Mouse (Mus musculus): ENCODE measurements around the gene Gm28729. TPM values are rescaled to one million over a fixed set of nuclear protein-coding genes. Genes with fewer than 3 reads are reported as not detected.
"Not testable (repeated sequence)": the region's sequence is repeated elsewhere in the genome, so short reads cannot be mapped to it uniquely, and the experiment has no call there.

The Gm28729 gene
- polyA plus RNA-seq, 1 experiment, result 0.18 TPM

DNA sequence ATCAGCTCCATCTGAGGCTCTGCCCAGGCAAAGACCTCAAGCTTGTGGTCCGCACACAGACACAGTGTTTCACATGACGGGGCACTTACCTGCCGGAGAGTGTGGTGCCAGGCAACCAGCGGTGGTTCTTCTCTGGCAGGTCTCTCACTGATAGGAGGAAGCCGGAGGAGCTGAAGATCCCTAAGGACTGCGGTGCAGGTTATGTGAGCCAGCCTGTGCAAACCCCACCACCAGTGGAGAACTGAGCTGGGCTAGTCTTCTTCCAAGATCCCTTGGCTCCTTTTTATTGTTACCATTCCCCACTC is 12.5 kb upstream of the Gm28729 start:
- TF ChIP-seq CTCF (IDR thresholded peaks at IDR 0.05; ENCODE audit: borderline replicate concordance, extremely low read depth, insufficient read depth, insufficient read length) (no peak), POLR2A (IDR thresholded peaks at IDR 0.05; ENCODE audit: borderline replicate concordance, extremely low read depth, insufficient read depth, insufficient read length, poor library complexity, severe bottlenecking) (no peak)
- no peak for DNase-seq (ENCODE audit: low read depth)

- TF ChIP-seq CTCF (IDR thresholded peaks at IDR 0.05; ENCODE audit: borderline replicate concordance, extremely low read depth, insufficient read depth, insufficient read length) (no peak), POLR2A (IDR thresholded peaks at IDR 0.05; ENCODE audit: borderline replicate concordance, extremely low read depth, insufficient read depth, insufficient read length, poor library complexity, severe bottlenecking) (no peak)
- DNase-seq (ENCODE audit: low read depth), result peak; percentile 67
Observed at GRCm38 (mm10) chr9:96536895-96537614, 12.0 kb upstream of the Gm28729 start.

- not testable (repeated sequence) for DNase-seq (ENCODE audit: low read depth)
Observed at GRCm38 (mm10) chr9:96536093-96536492, 11.0 kb upstream of the Gm28729 start.

DNA sequence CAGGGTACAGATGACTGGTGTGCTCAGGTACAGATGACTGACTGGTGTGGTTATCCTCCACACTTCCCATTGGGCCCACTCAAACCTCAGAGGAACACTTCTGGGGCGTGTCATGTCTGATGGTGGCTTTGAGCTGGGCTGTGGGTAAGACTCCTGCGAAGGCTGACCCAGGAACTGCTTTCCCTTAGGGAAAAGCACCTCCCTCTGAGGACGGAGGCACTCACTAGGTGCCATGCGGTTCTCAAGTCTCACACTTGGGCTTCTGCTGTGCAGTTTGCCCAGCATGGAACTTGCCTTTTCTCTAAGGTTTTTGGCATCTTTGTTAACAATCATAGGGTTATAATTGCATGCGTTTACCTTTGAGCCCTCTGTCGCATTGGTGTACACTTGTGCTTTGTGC is 10.4 kb upstream of the Gm28729 start:
- DNase-seq (ENCODE audit: low read depth), result no peak
- no peak for TF ChIP-seq POLR2A (IDR thresholded peaks at IDR 0.05; ENCODE audit: borderline replicate concordance, extremely low read depth, insufficient read depth, insufficient read length, poor library complexity, severe bottlenecking)
- no peak for TF ChIP-seq CTCF (IDR thresholded peaks at IDR 0.05; ENCODE audit: borderline replicate concordance, extremely low read depth, insufficient read depth, insufficient read length)

- no peak for TF ChIP-seq CTCF (IDR thresholded peaks at IDR 0.05; ENCODE audit: borderline replicate concordance, extremely low read depth, insufficient read depth, insufficient read length)
- no peak for TF ChIP-seq POLR2A (IDR thresholded peaks at IDR 0.05; ENCODE audit: borderline replicate concordance, extremely low read depth, insufficient read depth, insufficient read length, poor library complexity, severe bottlenecking)
- no peak for DNase-seq (ENCODE audit: low read depth)
Observed at GRCm38 (mm10) chr9:96534256-96534655, 9.2 kb upstream of the Gm28729 start.

DNA sequence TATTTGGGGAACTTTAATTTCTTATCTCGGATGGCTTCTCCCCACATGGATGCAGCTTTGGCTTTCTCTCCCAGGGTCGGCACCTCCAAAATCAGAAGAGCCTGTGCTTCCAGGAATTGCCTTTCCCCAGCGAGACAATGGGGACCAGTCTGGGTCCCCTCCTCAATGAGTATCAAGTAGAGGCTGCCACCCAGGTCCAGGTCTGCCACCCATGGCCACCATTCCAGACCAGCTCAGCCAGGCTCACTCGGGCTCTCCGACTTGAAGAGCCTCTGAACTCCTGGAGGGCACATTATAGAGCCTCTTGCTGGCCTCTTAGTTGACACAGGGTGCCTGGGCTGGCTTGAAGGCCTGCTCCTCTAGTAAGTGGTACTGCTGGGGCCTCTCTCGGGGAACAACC is 8.4 kb upstream of the Gm28729 start:
- TF ChIP-seq CTCF (IDR thresholded peaks at IDR 0.05; ENCODE audit: borderline replicate concordance, extremely low read depth, insufficient read depth, insufficient read length), result no peak
- no peak for TF ChIP-seq POLR2A (IDR thresholded peaks at IDR 0.05; ENCODE audit: borderline replicate concordance, extremely low read depth, insufficient read depth, insufficient read length, poor library complexity, severe bottlenecking)
- DNase-seq (ENCODE audit: low read depth), result no peak

DNA sequence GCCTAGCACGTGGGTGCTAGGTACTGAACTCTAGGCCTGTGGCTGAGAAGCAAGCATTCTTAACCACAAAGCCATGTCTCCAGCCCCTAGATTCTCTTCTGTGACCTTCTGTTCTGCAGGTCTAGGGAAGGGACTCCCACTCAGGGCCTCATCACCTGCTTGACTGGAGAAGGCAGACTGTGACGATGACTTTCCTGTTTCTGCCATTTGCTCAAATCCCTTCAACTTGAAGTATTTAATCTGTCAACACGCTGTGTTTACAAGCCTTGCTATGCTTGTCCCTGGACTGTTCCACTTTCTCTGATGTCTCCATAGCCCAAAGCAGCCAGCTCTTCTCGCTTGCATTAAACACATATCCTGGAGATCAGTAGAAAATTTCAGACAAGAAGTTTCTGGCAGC is 7.5 kb upstream of the Gm28729 start:
- no peak for TF ChIP-seq POLR2A (IDR thresholded peaks at IDR 0.05; ENCODE audit: borderline replicate concordance, extremely low read depth, insufficient read depth, insufficient read length, poor library complexity, severe bottlenecking)
- TF ChIP-seq CTCF (IDR thresholded peaks at IDR 0.05; ENCODE audit: borderline replicate concordance, extremely low read depth, insufficient read depth, insufficient read length), result no peak
- DNase-seq (ENCODE audit: low read depth), result no peak

GRCm38 (mm10) chr9:96530674-96531081 is 5.6 kb upstream of the Gm28729 start:
- DNase-seq (ENCODE audit: low read depth), result peak; percentile 52
- TF ChIP-seq CTCF (IDR thresholded peaks at IDR 0.05; ENCODE audit: borderline replicate concordance, extremely low read depth, insufficient read depth, insufficient read length) (no peak), POLR2A (IDR thresholded peaks at IDR 0.05; ENCODE audit: borderline replicate concordance, extremely low read depth, insufficient read depth, insufficient read length, poor library complexity, severe bottlenecking) (no peak)

DNA sequence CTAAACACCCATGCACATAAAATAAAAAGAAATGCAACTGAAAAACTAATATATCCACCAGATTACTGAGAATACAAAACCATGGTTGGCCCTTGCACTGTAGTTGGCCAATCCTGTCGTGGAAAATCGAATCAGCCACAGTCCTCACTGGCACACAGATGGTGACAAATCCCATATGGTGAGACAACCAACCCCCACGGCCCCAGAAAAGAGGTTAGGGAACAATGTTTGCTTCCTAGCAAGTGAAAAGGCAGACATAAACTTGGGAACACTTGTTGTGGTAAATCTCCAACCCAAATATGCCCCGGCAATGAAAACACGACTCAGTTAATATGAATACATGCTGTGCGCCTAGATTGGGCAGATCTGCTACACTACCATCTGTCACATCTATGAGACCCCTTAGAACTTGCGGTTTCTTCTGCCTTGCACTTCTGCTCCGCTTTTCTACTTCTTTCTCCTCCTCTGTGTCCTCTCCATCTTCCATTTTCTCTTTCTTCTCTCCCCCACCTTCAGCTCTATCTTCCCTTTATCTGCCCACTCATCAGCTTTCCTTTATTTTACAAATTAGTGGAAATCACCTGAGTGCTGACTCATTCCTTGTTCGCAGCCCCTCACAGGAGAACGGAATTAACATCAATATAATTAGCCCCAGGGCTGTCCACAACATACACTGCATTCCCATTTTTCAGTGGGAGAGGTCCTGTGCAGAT is 5.1 kb upstream of the Gm28729 start:
- TF ChIP-seq POLR2A (IDR thresholded peaks at IDR 0.05; ENCODE audit: borderline replicate concordance, extremely low read depth, insufficient read depth, insufficient read length, poor library complexity, severe bottlenecking) (no peak), CTCF (IDR thresholded peaks at IDR 0.05; ENCODE audit: borderline replicate concordance, extremely low read depth, insufficient read depth, insufficient read length) (no peak)
- peak; percentile 50 for DNase-seq (ENCODE audit: low read depth)

DNA sequence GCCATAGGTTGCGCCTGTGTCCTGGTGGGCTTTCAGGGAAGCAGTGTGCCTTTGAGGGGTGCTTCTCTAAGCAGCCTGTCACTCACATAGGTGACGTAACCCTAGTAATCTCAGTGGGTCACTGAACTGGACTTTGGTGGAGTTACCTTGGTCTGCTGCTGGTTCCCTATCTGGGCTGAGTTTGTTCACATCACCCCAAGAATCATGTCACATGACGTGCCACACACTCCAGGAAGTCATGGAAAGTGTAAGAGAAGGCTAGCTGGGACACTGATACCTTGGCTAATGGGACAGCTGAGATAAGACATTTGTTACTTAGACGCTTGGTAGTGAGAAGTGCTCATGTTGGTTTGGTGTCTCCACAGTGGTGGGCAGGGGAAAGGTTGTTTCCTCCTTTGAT is 947 bp upstream of the Gm28729 start:
- DNase-seq (ENCODE audit: low read depth), result no peak
- TF ChIP-seq CTCF (IDR thresholded peaks at IDR 0.05; ENCODE audit: borderline replicate concordance, extremely low read depth, insufficient read depth, insufficient read length) (no peak), POLR2A (IDR thresholded peaks at IDR 0.05; ENCODE audit: borderline replicate concordance, extremely low read depth, insufficient read depth, insufficient read length, poor library complexity, severe bottlenecking) (no peak)

DNA sequence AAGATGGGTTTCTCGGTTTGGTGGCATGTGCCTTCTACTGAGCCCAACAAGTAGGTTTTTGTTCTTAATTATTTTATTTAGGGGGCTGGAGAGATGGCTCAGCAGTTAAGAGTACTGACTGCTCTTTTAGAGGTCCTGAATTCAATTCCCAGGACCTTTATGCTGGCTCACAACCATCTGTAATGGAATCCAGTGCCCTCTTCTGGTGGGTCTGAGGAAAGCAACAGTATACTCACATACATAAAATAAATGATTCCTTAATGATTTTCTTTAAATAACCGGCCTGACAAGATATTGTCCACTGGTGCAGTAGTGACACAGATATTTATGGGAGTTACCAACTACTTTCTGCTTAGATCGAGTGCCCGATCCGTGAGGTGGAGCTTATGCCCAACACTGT is 1.9 kb downstream of the Gm28729 start:
- no peak for TF ChIP-seq CTCF (IDR thresholded peaks at IDR 0.05; ENCODE audit: borderline replicate concordance, extremely low read depth, insufficient read depth, insufficient read length)
- TF ChIP-seq POLR2A (IDR thresholded peaks at IDR 0.05; ENCODE audit: borderline replicate concordance, extremely low read depth, insufficient read depth, insufficient read length, poor library complexity, severe bottlenecking), result no peak
- DNase-seq (ENCODE audit: low read depth), result no peak

DNA sequence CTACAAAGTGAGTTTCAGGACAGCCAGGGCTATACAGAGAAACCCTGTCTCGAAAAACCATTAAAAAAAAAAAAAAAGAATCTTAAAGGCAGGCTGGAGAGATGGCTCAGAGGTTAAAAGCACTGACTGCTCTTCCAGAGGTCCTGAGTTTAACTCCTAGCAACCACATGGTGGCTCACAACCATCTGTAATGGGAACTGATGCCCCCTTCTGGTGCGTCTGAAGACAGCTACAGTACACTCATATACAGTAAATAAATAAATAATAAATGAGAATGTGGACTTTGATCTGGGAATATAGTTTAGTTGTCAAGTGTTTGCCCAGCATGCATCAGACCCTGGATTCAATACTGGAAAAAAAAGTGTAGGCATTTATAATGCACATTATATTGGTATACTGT is 3.5 kb downstream of the Gm28729 start:
- TF ChIP-seq CTCF (IDR thresholded peaks at IDR 0.05; ENCODE audit: borderline replicate concordance, extremely low read depth, insufficient read depth, insufficient read length), result peak; percentile 2; the same call in 1 of the 2 replicates
- DNase-seq (ENCODE audit: low read depth), result not testable (repeated sequence)
